Mouse (Mus musculus) mesoderm, embryonic 11.5 days (tissue): ENCODE results near the gene Scaf11.

Experiments used
- DNase-seq: peaks from one replicate; pipeline ENCODE4 v3.0.0-alpha.2; 2012; ENCODE audit warnings: low read depth, low spot score

Gene Scaf11

DNA sequence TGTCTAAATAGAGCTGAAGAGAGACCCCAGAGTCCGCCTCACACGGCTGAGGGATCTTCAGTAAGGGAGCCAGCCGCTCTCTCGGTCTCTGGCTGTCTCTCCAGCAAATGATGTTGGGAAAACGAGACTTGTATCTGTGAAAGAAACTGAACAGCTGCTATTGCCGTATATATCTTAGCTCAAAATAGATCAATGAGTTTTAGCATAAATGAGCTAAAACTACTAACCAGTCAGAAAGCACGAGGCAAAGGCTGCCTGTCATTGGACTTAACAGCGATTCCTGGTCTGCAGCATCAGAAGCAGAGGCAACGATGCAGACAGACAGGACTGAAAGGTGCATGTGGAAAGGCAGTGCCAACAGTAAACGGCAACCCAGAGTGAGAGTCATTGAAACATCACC, 62.3 kb downstream of the Scaf11 start:
- DNase-seq: no peak

DNA sequence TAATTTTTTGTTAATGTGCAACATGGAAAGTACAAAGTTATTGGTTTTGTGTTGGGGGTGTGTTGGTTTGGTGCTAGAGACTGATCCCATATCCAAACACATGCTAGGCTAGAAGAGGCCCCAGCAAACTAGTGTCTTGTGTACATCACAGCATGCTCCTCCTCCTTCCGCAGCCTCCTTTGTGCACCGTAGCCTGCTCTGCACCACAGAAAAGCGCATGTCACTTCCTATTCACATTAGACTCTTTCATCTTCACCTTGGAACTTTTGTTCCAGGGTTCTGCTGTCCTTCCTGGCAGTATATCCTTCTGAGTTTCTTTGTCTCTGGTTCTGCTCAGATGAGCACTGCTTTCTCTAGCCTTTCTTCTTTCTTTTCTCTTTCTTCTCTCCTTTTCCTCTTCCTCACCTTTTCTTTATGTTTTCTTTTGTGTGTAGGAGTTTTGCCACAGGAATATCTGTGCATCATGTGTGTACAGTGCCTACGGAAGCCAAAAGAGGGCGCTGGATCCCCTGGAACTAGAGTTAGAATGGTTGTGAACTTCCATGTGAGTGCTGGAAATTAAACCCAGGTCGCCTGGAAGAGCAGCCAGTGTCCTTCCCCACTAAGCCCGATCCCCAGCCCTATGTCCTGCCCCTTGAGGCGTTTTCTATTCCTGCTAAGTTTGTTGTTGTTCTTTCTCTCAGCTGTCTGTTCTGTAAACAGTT, 63.9 kb downstream of the Scaf11 start:
- no peak for DNase-seq

- DNase-seq: no peak
Observed at GRCm38 (mm10) chr15:96395071-96395470, 65.6 kb downstream of the Scaf11 start.

DNA sequence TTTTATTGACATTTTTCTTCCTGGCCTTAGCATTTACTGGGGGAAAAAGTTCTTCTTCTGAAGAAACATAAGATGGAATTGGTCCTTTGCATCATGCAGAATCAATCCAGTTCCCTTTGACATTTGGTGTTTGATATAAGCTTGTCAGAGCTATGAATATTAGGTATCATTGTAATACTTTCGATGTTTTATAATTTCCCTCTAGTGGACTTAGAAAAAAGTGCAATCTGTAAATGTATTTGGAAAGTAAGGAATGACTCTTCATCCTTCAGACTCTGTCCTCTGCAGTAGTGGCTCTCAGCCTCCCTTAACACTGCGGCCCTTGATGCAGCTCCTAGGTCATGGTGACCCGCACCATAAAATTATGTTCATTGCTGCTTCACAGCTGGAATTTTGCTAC, 67.8 kb downstream of the Scaf11 start:
- no peak for DNase-seq

- DNase-seq: no peak
Observed at GRCm38 (mm10) chr15:96388565-96388964, 72.1 kb downstream of the Scaf11 start.

DNA sequence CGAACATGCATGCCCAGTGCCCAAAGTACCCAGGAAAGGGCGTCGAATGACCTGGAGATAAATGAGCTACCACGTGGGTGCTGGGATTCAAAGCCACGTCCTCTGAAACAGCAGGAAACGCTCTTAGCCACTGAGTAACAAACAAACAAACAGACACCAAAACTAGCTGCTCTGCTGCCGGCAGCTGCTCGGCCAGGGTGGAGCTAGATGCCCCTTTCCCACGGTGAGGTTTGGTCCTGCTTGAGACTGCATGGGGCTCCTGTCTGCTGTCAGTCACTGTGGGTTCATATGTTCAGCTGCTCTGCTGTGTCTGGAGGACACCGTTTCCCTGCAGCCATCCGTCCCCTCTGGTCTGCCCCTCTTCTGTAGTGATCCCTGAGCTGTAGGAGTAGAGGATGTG, 78.4 kb downstream of the Scaf11 start:
- no peak for DNase-seq

GRCm38 (mm10) chr15:96377701-96378100, 82.9 kb downstream of the Scaf11 start:
- DNase-seq: no peak

DNA sequence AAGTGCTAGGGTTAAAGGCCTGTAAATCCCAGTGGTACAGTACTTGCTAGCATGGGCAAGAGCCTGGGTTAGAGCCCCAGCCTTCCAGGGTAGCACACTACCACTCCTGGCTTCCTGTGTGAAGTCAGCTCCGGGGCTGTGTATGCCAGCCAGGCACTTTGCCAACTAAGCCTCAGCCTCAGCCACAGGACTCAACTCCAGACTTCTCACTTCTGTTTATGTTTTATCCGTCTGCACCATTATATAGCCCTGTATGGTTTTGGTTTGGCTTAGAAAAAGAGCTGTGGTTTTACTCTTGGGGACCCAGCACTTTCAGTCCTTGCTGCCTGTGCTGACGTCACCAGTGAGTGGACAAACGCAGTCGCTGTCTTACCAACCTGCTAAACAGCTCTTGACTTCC, 83.4 kb downstream of the Scaf11 start:
- DNase-seq: no peak

DNA sequence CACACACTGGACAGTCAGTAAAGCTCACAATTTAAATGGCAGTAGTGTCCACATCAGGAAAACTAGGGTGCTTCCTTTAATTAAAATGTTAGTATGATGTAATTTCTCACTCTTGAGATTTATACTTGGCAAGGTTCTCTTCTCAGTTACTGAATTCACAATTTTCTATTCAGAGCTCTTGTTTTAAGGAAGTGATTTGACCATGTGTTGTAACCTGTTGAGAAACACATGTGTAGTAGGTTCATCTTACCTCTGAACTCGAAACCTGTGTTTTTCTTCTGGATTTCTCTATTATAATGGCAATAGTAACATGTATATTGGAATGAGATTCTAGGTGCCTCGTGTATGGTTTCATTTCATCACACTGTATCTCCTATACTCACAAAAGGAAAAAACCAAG, 84.4 kb downstream of the Scaf11 start:
- no peak for DNase-seq

DNA sequence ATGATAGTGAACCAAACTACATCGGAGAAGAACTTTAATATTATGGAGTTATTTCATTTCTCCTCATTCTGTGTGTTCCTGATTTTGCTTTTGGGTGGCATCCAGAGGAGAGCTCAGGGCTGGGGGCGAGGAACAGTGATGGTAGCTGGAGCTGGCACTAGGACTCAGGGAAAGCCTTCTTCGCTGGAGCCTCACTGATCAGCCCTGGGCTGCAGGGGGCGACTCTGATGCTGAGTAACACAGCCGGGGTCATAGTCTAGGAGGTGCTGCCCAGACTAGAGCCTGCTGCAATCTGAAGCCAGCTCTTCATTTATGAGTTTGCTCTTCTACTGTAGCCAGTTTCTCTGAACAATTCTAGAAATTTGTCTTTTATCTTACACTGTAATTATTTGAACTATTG, 87.5 kb downstream of the Scaf11 start:
- DNase-seq: no peak

GRCm38 (mm10) chr15:96372628-96373027, 88.0 kb downstream of the Scaf11 start:
- DNase-seq: no peak

GRCm38 (mm10) chr15:96371311-96371710, 89.3 kb downstream of the Scaf11 start:
- DNase-seq: no peak

GRCm38 (mm10) chr15:96366176-96366963, 94.3 kb downstream of the Scaf11 start:
- DNase-seq: no peak

- no peak for DNase-seq
Observed at GRCm38 (mm10) chr15:96365351-96365750, 95.3 kb downstream of the Scaf11 start.
